Mouse (Mus musculus) layer of hippocampus, adult 2 months (tissue): Measurements from ENCODE around the gene Adam12. TPM values are rescaled to one million over a fixed set of nuclear protein-coding genes. Genes with fewer than 3 reads are reported as not detected.

Experiments used
- DNase-seq, 2 experiments: peaks; one replicate each; pipeline ENCODE4 v3.0.0; 2022; ENCODE audit warnings: low spot score in 2 of 2
- H3K27ac ChIP-seq: fragments of 200-600 bp; 2 replicates; pipeline ENCODE4 v1.8.1; 2022
- H3K4me3 ChIP-seq: fragments of 200-600 bp; 2 replicates; pipeline ENCODE4 v1.8.1; 2022; ENCODE audit warnings: mild to moderate bottlenecking
- CTCF ChIP-seq: fragments of 200-600 bp; conservative IDR thresholded peaks from 2 replicates; pipeline ENCODE4 v1.8.1; 2022; ENCODE audit warnings: antibody characterized with exemption, mild to moderate bottlenecking, moderate library complexity
- total RNA-seq, 2 experiments: library from RNA; stranded (reverse); gene quantifications; 2 replicates each; pipeline ENCODE4 v1.2.3; 2021

Adam12 gene
- total RNA-seq, 2 experiments from 2014 or later, result 7.8 to 9.0 TPM

DNA sequence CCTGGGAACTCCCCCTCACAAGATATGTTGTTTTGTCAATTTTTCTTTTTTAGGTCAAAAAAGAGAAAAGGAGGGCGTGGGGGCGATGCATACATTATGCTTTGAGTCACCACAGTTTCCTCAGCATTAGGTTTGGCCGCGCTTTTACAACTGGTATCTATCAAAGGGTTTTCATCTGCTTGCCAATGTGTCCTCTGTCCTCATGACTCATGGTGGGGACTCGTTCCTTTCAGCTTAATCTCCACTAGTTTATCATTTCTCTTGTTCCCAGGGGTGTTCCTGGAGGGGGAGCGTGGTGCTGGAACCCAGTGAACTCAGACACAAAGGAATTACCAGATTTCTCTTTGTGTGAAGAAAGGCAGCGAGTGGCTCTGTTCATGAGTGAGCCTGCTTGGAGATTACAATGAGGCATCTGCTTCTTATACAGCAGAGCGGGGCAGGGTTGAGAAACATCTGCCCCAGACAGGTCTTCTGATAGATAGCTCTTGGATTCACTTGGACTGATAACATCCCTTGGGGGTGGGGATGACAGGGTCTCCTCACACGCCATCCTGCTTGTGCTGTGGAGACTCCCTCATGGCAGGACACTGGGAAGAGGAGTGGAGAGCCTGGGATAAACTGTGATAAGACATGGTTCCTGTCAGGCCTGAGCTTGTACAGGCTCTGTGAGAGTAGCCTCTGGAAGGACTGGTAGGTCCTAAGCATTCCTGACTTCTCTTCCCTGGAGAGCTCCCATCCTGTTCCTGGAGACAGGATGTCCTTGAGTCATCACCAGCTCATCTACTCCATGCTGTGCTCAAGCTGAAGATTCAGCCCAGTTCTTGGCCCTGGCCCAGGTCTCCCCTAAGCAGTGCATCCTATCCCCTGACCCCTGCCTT, 117.4 kb downstream of the Adam12 start:
- no peak for TF ChIP-seq CTCF
- DNase-seq, result peak in 1 of 2 experiments; percentile 48
- no peak overlapping the region for H3K4me3 ChIP-seq
- peak overlapping the region; percentile 21; the same call in 1 of the 2 replicates for H3K27ac ChIP-seq

DNA sequence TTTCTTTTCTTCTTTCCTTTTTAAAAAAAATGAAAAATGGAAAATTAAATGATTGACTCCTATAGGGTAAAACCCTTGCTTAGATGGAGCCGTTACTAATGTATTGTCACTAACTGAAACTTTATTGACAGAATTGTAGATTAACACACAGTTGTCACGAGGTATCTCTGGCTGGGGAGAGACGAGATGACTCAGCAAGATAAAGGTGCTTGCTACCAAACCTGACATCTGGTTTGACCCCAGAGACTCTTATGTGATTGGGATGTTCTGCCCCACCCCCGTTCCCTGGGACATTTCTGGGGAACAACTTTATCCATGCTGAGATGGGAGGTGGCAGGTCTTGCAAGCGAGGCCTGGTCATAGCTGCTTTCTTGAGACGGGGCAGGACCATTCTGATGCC, 118.1 kb downstream of the Adam12 start:
- DNase-seq, result no peak
- Histone ChIP-seq H3K4me3 (no peak overlapping the region), H3K27ac (no peak overlapping the region)
- TF ChIP-seq CTCF, result no peak

- Histone ChIP-seq H3K27ac (no peak overlapping the region), H3K4me3 (no peak overlapping the region)
- no peak for TF ChIP-seq CTCF
- no peak for DNase-seq
Observed at GRCm38 (mm10) chr7:134110116-134110515, 121.8 kb downstream of the Adam12 start.

DNA sequence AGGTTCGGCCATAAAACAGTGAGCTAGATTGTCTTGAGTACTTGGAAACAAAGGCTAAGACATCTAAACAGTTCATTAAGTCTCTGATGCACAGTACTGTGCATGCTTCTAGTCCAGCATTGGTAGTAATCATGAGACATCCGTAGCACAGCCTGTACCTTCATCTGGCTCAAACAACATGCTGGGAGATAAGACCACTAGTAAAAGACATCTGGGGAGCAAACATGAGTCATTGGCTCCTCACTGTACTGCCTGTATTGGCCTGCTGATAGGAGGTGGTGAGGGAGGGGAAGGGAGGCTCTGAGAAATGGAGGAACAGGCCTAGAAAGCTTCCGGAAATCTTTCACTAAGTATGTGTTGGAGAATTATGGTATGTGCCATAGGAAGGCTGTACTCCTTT, 124.1 kb downstream of the Adam12 start:
- DNase-seq, result no peak
- Histone ChIP-seq H3K27ac (no peak overlapping the region), H3K4me3 (no peak overlapping the region)
- no peak for TF ChIP-seq CTCF

DNA sequence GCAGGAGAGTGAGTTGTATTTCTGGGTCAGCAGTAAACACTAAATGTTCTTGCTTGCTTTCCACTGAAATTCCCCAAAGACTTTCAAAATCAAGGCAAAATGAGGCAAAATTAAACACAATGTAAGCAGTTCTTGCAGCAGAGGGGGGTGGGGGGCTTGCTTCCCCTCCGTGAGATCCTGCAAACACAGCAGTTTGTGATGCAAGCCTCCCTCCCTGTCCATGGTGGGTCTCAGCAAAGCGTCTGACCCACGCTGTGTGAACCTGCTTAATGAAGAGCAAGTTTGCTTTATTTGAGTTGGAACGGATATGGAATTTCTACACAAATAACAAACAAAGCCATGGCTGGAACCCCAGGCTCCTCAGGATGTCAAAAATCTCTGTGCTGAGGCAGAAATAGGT, 132.9 kb downstream of the Adam12 start:
- TF ChIP-seq CTCF, result no peak
- H3K27ac ChIP-seq, result no peak overlapping the region
- DNase-seq, result no peak
- no peak overlapping the region for H3K4me3 ChIP-seq

- Histone ChIP-seq H3K4me3 (no peak overlapping the region), H3K27ac (no peak overlapping the region)
- DNase-seq, result no peak
- no peak for TF ChIP-seq CTCF
Observed at GRCm38 (mm10) chr7:134097861-134098260, 134.1 kb downstream of the Adam12 start.

GRCm38 (mm10) chr7:134093871-134094270, 138.1 kb downstream of the Adam12 start:
- no peak for TF ChIP-seq CTCF
- Histone ChIP-seq H3K4me3 (no peak overlapping the region), H3K27ac (no peak overlapping the region)
- no peak for DNase-seq

GRCm38 (mm10) chr7:134090764-134091163, 141.2 kb downstream of the Adam12 start:
- no peak for TF ChIP-seq CTCF
- H3K27ac ChIP-seq, result no peak overlapping the region
- no peak overlapping the region for H3K4me3 ChIP-seq
- DNase-seq, result no peak

GRCm38 (mm10) chr7:134090256-134090655, 141.7 kb downstream of the Adam12 start:
- DNase-seq, result no peak
- TF ChIP-seq CTCF, result no peak
- H3K27ac ChIP-seq, result no peak overlapping the region
- H3K4me3 ChIP-seq, result no peak overlapping the region

GRCm38 (mm10) chr7:134088548-134089347, 143.2 kb downstream of the Adam12 start:
- Histone ChIP-seq H3K4me3 (no peak overlapping the region), H3K27ac (no peak overlapping the region)
- no peak for TF ChIP-seq CTCF
- DNase-seq, result no peak

DNA sequence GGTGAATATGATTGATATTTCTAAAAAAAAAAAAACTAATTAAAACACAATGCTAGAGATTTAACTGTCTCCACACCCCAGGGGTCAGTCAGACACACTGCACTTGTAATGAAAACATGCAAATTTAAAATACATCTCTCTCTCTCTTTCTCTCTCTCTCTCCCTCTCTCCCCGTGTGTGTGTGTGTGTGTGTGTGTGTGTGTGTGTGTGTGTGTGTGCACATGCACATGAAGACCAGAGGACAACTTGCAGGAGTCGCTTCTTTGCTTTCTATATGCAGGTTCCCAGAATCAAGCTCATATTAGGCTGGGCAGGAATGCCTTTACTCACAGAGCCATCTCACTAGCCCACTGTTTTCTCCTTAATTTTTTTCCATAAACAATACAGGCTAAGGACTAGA, 146.6 kb downstream of the Adam12 start:
- Histone ChIP-seq H3K4me3 (no peak overlapping the region), H3K27ac (no peak overlapping the region)
- TF ChIP-seq CTCF, result no peak
- no peak for DNase-seq

- Histone ChIP-seq H3K27ac (no peak overlapping the region), H3K4me3 (no peak overlapping the region)
- TF ChIP-seq CTCF, result no peak
- no peak for DNase-seq
Observed at GRCm38 (mm10) chr7:134084926-134085325, 147.0 kb downstream of the Adam12 start.

DNA sequence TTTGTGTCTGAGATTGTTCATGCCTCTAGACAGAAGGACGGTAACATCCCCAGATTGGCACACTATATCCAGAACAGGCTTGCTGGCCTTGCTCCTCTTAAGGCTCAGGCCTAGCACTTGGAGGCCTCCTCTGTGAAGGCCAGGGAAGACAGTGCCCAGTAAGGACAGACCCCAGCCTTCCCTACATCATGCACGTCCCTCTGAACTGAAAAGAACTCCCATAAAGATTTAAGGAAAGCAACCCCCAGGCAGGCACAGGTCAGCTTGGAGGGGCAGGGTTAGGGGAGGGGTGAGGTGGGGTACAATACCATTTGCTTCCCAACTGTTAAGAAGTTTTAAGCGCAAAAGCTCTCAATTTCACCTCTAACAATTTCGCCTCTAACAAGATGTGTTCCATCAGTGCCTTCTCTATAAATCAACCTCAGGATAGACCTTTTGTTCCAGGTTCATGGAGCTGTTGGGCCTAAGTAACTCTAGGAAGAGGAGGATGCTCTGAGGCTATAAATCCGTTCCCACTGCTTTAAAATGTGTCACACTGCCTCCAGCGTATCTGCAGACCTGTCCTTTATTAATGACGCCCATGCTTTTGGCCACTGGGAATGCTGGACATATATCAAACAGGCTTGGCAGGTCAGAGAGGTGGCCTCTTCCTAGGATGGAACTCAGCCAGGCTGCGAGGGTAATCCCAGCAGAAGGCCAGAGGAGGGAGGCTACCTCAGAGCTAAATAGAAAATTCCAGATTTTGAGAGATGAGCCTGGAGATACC, 150.5 kb downstream of the Adam12 start:
- DNase-seq, result no peak
- Histone ChIP-seq H3K27ac (no peak overlapping the region), H3K4me3 (no peak overlapping the region)
- no peak for TF ChIP-seq CTCF
